Mouse (Mus musculus) liver, embryonic 14.5 days (tissue): ENCODE measurements around the gene Ccno.

Source experiments
- CTCF ChIP-seq: IDR thresholded peaks from 2 replicates; pipeline ENCODE4 v1.5.1; 2016; ENCODE audit warnings: antibody characterized with exemption, low read depth, control low read depth
- EP300 ChIP-seq: IDR thresholded peaks from 2 replicates; pipeline ENCODE4 v1.6.1; 2016; ENCODE audit warnings: antibody characterized with exemption, low read depth

- TF ChIP-seq CTCF (peak; percentile 85), EP300 (no peak)
These were observed 6.6 kb downstream of the Ccno start for GRCm38 (mm10) chr13:112994191-112994590.
